Mouse (Mus musculus) embryonic facial prominence, embryonic 14.5 days (tissue): ENCODE measurements around the gene Mknk2. TPM values are rescaled to one million over a fixed set of nuclear protein-coding genes. Genes with fewer than 3 reads are reported as not detected.
A peak's percentile ranks its signal among the peaks of the same experiment; 100 is the strongest.

Experiments
- ATAC-seq: fragments of 200-750 bp; cut with Nextera tagmentation; 2 replicates; pipeline ENCODE4 v1.8.0; 2017; ENCODE audit warnings: low read depth, moderate number of reproducible peaks, moderate TSS enrichment
- DNase-seq: peaks from one replicate; pipeline ENCODE4 v3.0.0-alpha.2; 2015; ENCODE audit warnings: low spot score
- H3K27ac ChIP-seq: fragments of 300-500 bp; sonication (generic); replicated peaks from 2 replicates; pipeline ENCODE4 v1.5.1; 2014; ENCODE audit warnings: low read depth, mild to moderate bottlenecking, low read length, moderate library complexity
- H3K27me3 ChIP-seq: fragments of 300-500 bp; sonication (generic); replicated peaks from 2 replicates; pipeline ENCODE4 v1.6.1; 2014; ENCODE audit warnings: low read length; ENCODE audit not compliant: control insufficient read depth, insufficient read depth
- H3K36me3 ChIP-seq: fragments of 300-500 bp; sonication (generic); 2 replicates; pipeline ENCODE4 v1.6.1; 2014; ENCODE audit warnings: low read length, mixed read lengths; ENCODE audit not compliant: control insufficient read depth, insufficient read depth
- H3K4me1 ChIP-seq: fragments of 300-500 bp; sonication (generic); 2 replicates; pipeline ENCODE4 v1.6.1; 2014; ENCODE audit warnings: antibody characterized with exemption, low read length; ENCODE audit not compliant: control insufficient read depth, insufficient read depth
- H3K4me2 ChIP-seq: fragments of 300-500 bp; sonication (generic); 2 replicates; pipeline ENCODE4 v1.6.1; 2014; ENCODE audit warnings: low read depth, mild to moderate bottlenecking, low read length, moderate library complexity, mixed read lengths
- H3K4me3 ChIP-seq: fragments of 300-500 bp; sonication (generic); 2 replicates; pipeline ENCODE4 v1.5.1; 2014; ENCODE audit warnings: low read depth, mild to moderate bottlenecking, low read length
- H3K9ac ChIP-seq: fragments of 300-500 bp; sonication (generic); 2 replicates; pipeline ENCODE4 v1.6.1; 2014; ENCODE audit warnings: low read depth, mild to moderate bottlenecking, low read length, moderate library complexity, mixed read lengths
- H3K9me3 ChIP-seq: fragments of 300-500 bp; sonication (generic); 2 replicates; pipeline ENCODE4 v1.6.1; 2016; ENCODE audit warnings: low read length; ENCODE audit not compliant: control insufficient read depth
- WGBS: fragments of 180-500 bp; shearing (Covaris S2); extraction: QIAGEN DNeasy Blood & Tissue Kit; methylation state at CpG from one replicate; pipeline ENCODE4 v1.1.7; 2014; 5-methylcytosine and 5-hydroxymethylcytosine counted together
- polyA plus RNA-seq: library from polyadenylated mRNA; unstranded; fragments of >200 nt; fragmentation: Nextera tagmentation; extraction: Ambion mirVana; gene quantifications from 2 replicates; pipeline ENCODE4 v1.2.1, GENCODE M21; 2014

The Mknk2 gene
- polyA plus RNA-seq, 1 experiment from 2014 or later = 84.6 TPM

DNA sequence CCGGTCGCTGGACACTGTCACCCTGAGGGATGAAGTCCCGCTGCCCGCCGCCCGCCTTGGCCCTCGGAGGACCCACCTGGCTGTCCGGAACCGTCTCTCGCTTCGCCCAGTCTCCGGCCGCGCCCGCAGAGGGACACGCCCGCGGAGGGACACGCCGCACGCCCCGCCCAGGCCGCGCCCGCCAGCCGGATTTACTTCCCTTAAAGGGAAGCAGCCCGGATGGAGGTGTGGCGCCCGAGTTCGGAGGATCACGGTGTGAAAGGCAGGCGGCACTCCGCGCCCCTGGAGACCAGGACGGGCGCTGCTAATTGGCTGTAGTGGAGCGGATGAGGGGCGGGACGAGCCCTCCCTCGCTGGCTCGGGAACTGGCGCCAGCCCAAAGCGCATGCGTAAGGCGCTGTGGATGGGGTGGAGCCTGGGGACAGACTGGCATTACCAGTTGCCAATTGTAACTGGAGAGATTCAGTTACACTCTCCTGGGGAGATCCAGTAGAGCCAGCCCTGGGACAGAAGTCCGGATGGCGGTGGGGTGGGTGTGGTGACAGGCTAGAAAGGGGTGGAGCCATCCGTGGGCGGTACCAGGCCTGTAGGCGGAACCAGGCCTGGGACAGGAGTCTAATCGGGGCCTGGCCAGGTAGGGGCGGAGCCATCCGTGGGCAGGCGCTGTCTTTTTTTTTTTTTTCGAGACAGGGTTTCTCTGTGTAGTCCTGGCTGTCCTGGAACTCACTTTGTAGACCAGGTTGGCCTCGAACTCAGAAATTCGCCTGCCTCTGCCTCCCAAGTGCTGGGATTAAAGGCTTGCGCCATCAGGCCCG, 24.0 kb upstream of the Mknk2 start, which contains the start of the genes Mob3a and Izumo4:
Gene Mob3a, minus strand, starts transcription at position 257 of the 815 bp plus-strand sequence.
Gene Izumo4, plus strand, starts transcription at position 464 of the 815 bp plus-strand sequence.
- H3K4me1 ChIP-seq = peaks cover 20% of the 10 kb centered on the region
- peak; percentile 100 for DNase-seq
- peak; percentile 97 for ATAC-seq
- H3K27ac ChIP-seq = peak within 1 kb of the TSS; percentile 78
- peak within 1 kb of the TSS; percentile 67 for H3K4me3 ChIP-seq
- no peaks in the 10 kb centered on the region for H3K27me3 ChIP-seq
- peaks cover 16% of the 10 kb centered on the region for H3K36me3 ChIP-seq
- H3K4me2 ChIP-seq = peak within 1 kb of the TSS; percentile 71
- under 1% methylated on average over 56 of the region's 59 CpGs for WGBS
- H3K9me3 ChIP-seq = no peaks in the 10 kb centered on the region
- H3K9ac ChIP-seq = peak within 1 kb of the TSS; percentile 71

DNA sequence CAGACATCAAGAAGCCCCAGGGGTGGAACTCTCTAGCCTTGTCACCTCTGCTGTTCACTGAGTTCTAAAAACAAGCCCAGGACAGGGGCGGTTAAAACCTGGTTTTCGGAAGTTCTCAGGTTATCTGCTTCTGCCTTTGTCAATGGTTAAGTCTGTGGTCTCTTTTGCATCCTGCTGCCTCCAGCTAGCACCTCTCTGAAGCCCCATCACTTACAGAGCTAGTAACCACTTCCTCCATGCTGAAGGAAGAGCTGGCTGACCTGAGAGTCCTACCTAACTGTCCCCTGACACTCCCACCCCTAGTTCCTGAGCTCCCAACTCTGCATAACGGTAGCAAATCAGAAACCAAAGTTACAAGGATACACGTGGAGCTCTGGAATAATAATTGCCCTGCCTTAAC, 22.8 kb upstream of the Mknk2 start:
- Histone ChIP-seq H3K9ac (peak overlapping the region; percentile 71), H3K27ac (peak overlapping the region; percentile 78; the same call in 1 of the 2 replicates), H3K4me3 (peak overlapping the region; percentile 67), H3K27me3 (no peaks in the 10 kb centered on the region), H3K36me3 (peaks cover 7% of the 10 kb centered on the region; the same call in 1 of the 2 replicates), H3K4me2 (peak overlapping the region; percentile 71), H3K9me3 (no peaks in the 10 kb centered on the region), H3K4me1 (peaks cover 20% of the 10 kb centered on the region)
- 39% methylated on average over 4 of the region's 4 CpGs for WGBS
- no peak for DNase-seq
- ATAC-seq = no peak

DNA sequence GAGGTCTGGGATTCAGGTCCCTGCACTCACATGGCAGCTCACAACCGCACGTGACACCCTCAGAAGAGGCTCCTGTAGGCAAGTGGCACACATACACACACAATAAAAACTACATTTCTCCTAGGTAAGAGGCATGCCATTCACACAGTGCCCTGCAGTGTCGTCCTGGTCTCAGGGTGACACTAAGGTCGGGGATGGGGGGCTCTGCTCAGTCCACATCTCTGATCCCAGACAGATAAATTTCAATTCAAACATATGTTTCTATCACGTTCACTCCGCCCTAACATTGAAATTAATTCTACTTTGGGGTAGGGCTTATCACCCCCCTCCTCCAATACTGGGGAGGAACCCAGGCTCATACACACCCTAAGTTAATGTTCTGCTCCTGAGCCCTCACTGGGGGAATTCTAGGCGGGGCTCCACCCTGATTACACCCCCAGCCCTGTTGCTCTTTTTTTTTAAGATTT, 22.2 kb upstream of the Mknk2 start:
- DNase-seq (no peak), ATAC-seq (no peak)
- no peaks in the 10 kb centered on the region for H3K27me3 ChIP-seq
- H3K27ac ChIP-seq = no peak overlapping the region
- H3K4me1 ChIP-seq = peaks cover 20% of the 10 kb centered on the region
- H3K4me3 ChIP-seq = 0 out of 2 replicates have a peak overlapping the region, but pooled peaks have one; percentile 67
- 84% methylated on average over 7 of the region's 7 CpGs for WGBS
- peaks cover 7% of the 10 kb centered on the region; the same call in 1 of the 2 replicates for H3K36me3 ChIP-seq
- H3K9ac ChIP-seq = no peak overlapping the region
- H3K4me2 ChIP-seq = peak overlapping the region; percentile 71
- H3K9me3 ChIP-seq = no peaks in the 10 kb centered on the region

DNA sequence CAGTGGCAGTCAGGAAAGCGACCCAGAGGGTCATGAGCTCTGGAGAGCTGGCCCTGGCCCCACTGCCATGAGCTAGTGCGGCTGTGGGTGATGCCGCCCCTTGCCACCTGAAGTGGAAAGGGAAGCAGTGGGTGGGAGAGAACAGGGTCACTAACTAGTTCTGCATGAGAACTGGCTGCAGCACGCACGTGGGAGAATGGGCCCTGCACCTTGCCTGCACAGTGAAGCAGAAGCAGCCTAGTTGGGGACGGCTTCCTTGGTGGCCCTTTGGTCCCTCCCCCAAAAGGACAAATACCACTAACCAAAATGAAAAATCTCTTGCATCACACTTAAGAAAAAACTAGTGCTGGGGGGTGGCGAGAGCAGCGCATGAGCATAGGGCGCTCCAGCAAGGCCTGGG, 20.7 kb upstream of the Mknk2 start:
- no peaks in the 10 kb centered on the region for H3K9me3 ChIP-seq
- H3K4me2 ChIP-seq = no peak overlapping the region
- no peak overlapping the region; the same call in 1 of the 2 replicates for H3K9ac ChIP-seq
- WGBS = 95% methylated on average over 9 of the region's 9 CpGs
- no peak overlapping the region for H3K27ac ChIP-seq
- no peak for DNase-seq
- H3K36me3 ChIP-seq = peaks cover 21% of the 10 kb centered on the region
- H3K4me1 ChIP-seq = peaks cover 17% of the 10 kb centered on the region
- ATAC-seq = no peak
- no peak overlapping the region for H3K4me3 ChIP-seq
- no peaks in the 10 kb centered on the region for H3K27me3 ChIP-seq

DNA sequence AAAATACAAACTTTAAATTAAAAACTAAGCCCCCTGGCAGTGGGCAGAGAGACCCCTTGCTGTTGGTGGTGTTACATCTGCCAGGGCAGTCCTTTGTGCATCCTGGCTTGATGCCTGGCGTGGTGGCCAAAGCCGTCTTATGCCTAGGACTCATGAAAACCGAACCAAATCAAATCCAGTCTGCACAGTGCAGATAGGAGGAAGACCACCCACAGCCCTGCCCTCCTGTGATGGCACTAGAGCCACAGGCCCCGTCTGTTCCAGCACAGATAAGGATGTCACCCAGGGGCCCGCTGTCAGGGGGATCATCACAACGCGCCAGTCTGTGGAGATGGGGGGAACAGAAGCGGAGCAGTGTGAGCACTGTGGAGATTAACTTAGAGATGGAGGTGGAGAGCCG, 19.9 kb upstream of the Mknk2 start:
- no peak for ATAC-seq
- Histone ChIP-seq H3K4me1 (peaks cover 10% of the 10 kb centered on the region), H3K4me2 (no peak overlapping the region), H3K9me3 (no peaks in the 10 kb centered on the region), H3K27me3 (no peaks in the 10 kb centered on the region), H3K36me3 (peaks cover 22% of the 10 kb centered on the region), H3K27ac (no peak overlapping the region), H3K9ac (peak overlapping the region; percentile 19; the same call in 1 of the 2 replicates), H3K4me3 (no peak overlapping the region)
- 81% methylated on average over 9 of the region's 9 CpGs for WGBS
- DNase-seq = no peak

DNA sequence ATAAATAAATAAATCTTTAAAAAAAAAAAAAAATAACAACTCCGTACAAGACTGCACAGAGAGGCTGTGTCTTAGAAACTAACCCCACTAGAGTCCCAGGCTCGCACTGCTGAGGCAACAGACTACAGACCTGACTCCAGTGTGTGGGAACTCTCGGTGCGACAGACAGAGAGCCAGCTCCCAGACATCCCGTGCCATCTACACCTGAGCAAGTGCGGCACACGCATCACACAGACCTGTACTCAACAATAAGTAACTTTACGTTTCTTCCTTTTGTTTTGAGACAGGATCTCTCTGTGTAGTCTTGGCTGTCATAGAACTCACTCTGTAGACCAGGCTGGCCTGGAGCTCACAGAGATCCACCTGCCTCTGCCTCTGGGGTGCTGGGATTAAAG, 19.5 kb upstream of the Mknk2 start:
- ATAC-seq = no peak
- H3K27me3 ChIP-seq = no peaks in the 10 kb centered on the region
- DNase-seq = no peak
- H3K4me3 ChIP-seq = no peak overlapping the region
- no peak overlapping the region for H3K27ac ChIP-seq
- no peaks in the 10 kb centered on the region for H3K9me3 ChIP-seq
- H3K4me1 ChIP-seq = peaks cover 10% of the 10 kb centered on the region
- H3K4me2 ChIP-seq = no peak overlapping the region
- peak overlapping the region; percentile 19; the same call in 1 of the 2 replicates for H3K9ac ChIP-seq
- peaks cover 25% of the 10 kb centered on the region for H3K36me3 ChIP-seq
- 91% methylated on average over 8 of the region's 8 CpGs for whole genome bisulfite sequencing

DNA sequence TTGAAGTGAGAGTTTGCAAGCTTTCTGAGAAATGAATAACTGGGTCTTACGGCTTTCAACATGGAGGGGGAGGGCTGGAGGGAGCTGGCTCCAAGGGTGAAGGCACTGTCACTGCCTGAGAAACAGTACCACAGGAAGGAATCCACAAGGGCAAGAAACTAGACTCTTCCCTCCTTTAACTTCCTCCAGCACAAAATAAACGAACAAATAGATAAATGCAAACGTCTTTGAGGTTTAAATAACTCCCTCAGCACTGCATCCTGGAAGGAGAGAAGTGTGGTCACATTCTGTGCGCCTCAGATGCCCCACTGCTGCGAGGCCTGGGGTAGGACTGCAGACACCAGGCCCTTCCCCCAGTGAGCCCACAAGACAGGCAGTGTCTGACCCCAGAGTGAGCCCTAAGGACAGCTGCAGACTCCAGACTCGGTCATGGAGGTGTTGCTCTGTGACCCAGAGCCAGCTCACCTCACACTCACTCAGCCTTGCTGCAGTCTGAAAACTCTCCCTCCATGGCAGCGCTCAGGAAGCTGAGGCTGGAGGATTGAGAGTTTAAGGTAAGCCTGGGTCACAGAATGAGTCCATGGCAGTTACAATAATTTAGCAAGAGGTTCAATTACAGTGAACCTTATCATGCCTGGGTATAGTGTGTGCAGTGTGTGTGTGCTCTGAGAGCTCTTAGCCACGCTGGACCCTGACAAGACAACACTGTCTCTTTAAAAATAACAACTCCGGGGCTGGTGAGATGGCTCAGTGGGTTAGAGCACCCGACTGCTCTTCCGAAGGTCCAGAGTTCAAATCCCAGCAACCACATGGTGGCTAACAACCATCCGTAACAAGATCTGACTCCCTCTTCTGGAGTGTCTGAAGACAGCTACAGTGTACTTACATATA, 18.8 kb upstream of the Mknk2 start:
- H3K27ac ChIP-seq = peak overlapping the region; percentile 50
- 64% methylated on average over 11 of the region's 12 CpGs for WGBS
- no peaks in the 10 kb centered on the region for H3K9me3 ChIP-seq
- no peaks in the 10 kb centered on the region for H3K27me3 ChIP-seq
- no peak for DNase-seq
- ATAC-seq = no peak
- H3K4me3 ChIP-seq = no peak overlapping the region
- H3K36me3 ChIP-seq = peaks cover 26% of the 10 kb centered on the region
- peaks cover 10% of the 10 kb centered on the region for H3K4me1 ChIP-seq
- no peak overlapping the region for H3K9ac ChIP-seq
- no peak overlapping the region; the same call in 1 of the 2 replicates for H3K4me2 ChIP-seq

DNA sequence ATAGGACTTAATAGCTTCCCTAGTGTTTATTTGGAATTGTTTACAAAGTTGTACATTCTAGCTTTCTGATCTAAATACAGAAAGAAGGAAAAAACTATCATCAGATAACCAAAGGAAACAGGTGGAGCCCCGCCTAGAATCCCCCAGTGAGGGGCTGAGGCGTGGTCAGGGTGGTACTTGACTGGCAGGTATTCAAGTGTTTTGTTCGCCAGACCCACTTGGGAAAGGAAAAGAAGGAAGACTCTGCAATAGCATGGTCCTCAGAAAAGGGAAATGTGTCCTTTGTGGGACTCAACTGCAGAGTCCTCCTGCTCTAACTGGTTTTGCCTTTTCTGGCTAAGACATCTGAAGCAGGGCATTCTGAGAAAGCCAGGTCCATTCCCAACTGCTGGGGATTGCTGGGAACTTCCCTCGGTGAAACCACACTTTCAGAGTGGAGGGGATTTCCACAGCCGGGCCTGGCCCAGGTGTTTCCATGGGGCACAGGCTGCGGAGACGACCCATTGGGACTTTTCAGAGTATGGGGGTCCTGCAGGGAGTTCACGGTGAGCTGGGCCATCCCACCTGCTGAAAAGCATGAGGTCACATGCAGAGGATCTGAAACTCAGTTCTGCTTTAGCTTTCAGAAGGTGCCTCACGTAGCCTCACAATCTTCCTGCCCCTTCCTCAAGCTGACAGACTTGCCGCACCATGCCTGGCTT, 18.0 kb upstream of the Mknk2 start:
- no peaks in the 10 kb centered on the region for H3K9me3 ChIP-seq
- DNase-seq (no peak), ATAC-seq (no peak)
- no peaks in the 10 kb centered on the region for H3K27me3 ChIP-seq
- H3K9ac ChIP-seq = 0 out of 2 replicates have a peak overlapping the region, but pooled peaks have one; percentile 26
- no peak overlapping the region for H3K4me3 ChIP-seq
- peak overlapping the region; percentile 50 for H3K27ac ChIP-seq
- H3K4me2 ChIP-seq = no peak overlapping the region
- peaks cover 34% of the 10 kb centered on the region for H3K36me3 ChIP-seq
- 60% methylated on average over 10 of the region's 10 CpGs for WGBS
- H3K4me1 ChIP-seq = peaks cover 10% of the 10 kb centered on the region
